Mouse (Mus musculus) midbrain, postnatal 0 days (tissue): ENCODE measurements around the gene Ufd1. TPM values are rescaled to one million over a fixed set of nuclear protein-coding genes. Genes with fewer than 3 reads are reported as not detected.
A peak's percentile ranks its signal among the peaks of the same experiment; 100 is the strongest.

Experiments used
- ATAC-seq: fragments of 200-750 bp; cut with Nextera tagmentation; 2 replicates; pipeline ENCODE4 v1.8.0; 2017; ENCODE audit warnings: moderate number of reproducible peaks, mild to moderate bottlenecking, moderate TSS enrichment, moderate library complexity; ENCODE audit not compliant: low FRiP score
- DNase-seq: peaks from one replicate; pipeline ENCODE4 v3.0.0-alpha.2; 2015; ENCODE audit warnings: low spot score
- H3K27ac ChIP-seq: fragments of 300-500 bp; sonication (generic); 2 replicates; pipeline ENCODE4 v1.5.1; 2014; ENCODE audit warnings: low read depth, mild to moderate bottlenecking, low read length, mixed read lengths
- H3K27me3 ChIP-seq: fragments of 300-500 bp; sonication (generic); 2 replicates; pipeline ENCODE4 v1.6.1; 2014; ENCODE audit warnings: low read length, control low read depth, mixed read lengths; ENCODE audit not compliant: insufficient read depth
- H3K36me3 ChIP-seq: fragments of 300-500 bp; sonication (generic); 2 replicates; pipeline ENCODE4 v1.6.1; 2014; ENCODE audit warnings: low read length, control low read depth, mixed read lengths; ENCODE audit not compliant: insufficient read depth
- H3K4me1 ChIP-seq: fragments of 300-500 bp; sonication (generic); 2 replicates; pipeline ENCODE4 v1.6.1; 2014; ENCODE audit warnings: mild to moderate bottlenecking, control low read depth, antibody characterized with exemption, low read length, mixed read lengths; ENCODE audit not compliant: insufficient read depth
- H3K4me2 ChIP-seq: fragments of 300-500 bp; sonication (generic); 2 replicates; pipeline ENCODE4 v1.6.1; 2014; ENCODE audit warnings: low read depth, mild to moderate bottlenecking, low read length, mixed read lengths; ENCODE audit not compliant: poor library complexity, severe bottlenecking
- H3K4me3 ChIP-seq: fragments of 300-500 bp; sonication (generic); 2 replicates; pipeline ENCODE4 v1.5.1; 2014; ENCODE audit warnings: low read depth, mild to moderate bottlenecking, low read length, moderate library complexity
- H3K9ac ChIP-seq: fragments of 300-500 bp; sonication (generic); replicated peaks from 2 replicates; pipeline ENCODE4 v1.6.1; 2014; ENCODE audit warnings: mild to moderate bottlenecking, low read length, moderate library complexity, mixed read lengths; ENCODE audit not compliant: poor library complexity, severe bottlenecking
- H3K9me3 ChIP-seq: fragments of 300-500 bp; sonication (generic); 2 replicates; pipeline ENCODE4 v1.6.1; 2016; ENCODE audit warnings: low read length, control low read depth
- CTCF ChIP-seq: IDR thresholded peaks from 2 replicates; pipeline ENCODE4 v1.5.1; 2016; ENCODE audit warnings: antibody characterized with exemption, mild to moderate bottlenecking
- WGBS: fragments of 180-500 bp; shearing (Covaris S2); extraction: QIAGEN DNeasy Blood & Tissue Kit; methylation state at CpG from one replicate; pipeline ENCODE4 v1.1.7; 2014; 5-methylcytosine and 5-hydroxymethylcytosine counted together
- polyA plus RNA-seq: library from polyadenylated mRNA; unstranded; fragments of >200 nt; fragmentation: Nextera tagmentation; extraction: Ambion mirVana; gene quantifications from 2 replicates; pipeline ENCODE4 v1.2.1, GENCODE M21; 2015
- total RNA-seq: library from RNA; depleted of rRNA; stranded (reverse); fragments of >200 nt; gene quantifications from 2 replicates; pipeline ENCODE4 v1.2.3, GENCODE M21; 2014; rRNA removed

The Ufd1 gene
- total RNA-seq = 58.1 and 60.9 TPM in 2 replicates
- 115 and 116 TPM in 2 replicates for polyA plus RNA-seq

DNA sequence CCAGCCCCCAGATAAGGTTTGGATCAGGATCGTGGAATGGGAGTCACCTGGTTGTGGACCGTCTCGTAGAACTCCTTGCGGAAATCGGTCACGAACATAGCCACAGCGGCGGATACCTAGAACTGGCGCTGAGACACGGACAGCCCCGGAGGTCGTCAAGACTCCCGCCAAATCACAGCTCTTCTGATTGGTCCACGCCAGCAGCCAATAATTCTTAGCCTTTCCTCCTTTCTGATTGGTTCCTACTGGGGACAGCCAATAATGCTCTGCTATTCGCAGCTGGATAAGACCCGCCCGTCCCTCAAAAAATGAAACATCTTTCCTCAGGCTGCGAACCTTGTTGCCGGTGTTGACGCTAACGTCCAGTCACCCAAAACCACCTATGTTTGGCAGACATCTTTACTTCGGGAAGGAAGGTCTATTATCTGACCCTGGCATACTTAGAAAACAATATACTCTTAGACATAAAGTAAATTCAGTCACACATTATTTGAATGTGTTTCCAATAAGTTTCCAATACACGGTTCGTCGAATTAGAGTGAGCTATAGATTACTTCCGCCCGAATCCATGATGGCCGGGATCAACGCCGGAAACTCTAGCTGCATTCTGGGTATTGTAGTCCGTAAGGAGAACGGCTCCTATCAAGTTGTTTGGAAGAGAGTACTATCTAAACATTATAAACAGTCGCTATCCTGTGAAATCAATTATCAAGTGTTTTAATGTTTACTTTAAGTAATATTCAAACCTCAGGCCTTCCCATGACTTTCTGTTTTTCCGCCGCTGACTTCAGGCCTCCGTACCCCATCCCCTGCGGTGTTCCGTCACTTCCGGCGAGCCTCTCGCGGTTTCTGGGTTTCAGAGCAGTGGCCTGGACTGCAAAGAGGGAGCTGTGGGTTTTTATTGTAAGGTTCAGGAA lies at the start of gene Ufd1, which contains the start of gene Cdc45:
TSS of gene Ufd1 (plus strand) at position 312 of the 917 bp plus-strand sequence.
TSS of gene Cdc45 (minus strand) at position 520 of the 917 bp plus-strand sequence.
- Histone ChIP-seq H3K9me3 (no peaks in the 10 kb centered on the region), H3K27ac (peak within 1 kb of the TSS; percentile 65), H3K27me3 (no peaks in the 10 kb centered on the region), H3K4me2 (peak within 1 kb of the TSS; percentile 88), H3K9ac (peak within 1 kb of the TSS; percentile 83), H3K4me3 (peak within 1 kb of the TSS; percentile 87), H3K36me3 (peaks cover 13% of the 10 kb centered on the region; the same call in 1 of the 2 replicates), H3K4me1 (peaks cover 10% of the 10 kb centered on the region)
- WGBS = under 1% methylated on average over 42 of the region's 42 CpGs
- peak; percentile 97 for ATAC-seq
- peak; percentile 98 for DNase-seq
- no peak for TF ChIP-seq CTCF

DNA sequence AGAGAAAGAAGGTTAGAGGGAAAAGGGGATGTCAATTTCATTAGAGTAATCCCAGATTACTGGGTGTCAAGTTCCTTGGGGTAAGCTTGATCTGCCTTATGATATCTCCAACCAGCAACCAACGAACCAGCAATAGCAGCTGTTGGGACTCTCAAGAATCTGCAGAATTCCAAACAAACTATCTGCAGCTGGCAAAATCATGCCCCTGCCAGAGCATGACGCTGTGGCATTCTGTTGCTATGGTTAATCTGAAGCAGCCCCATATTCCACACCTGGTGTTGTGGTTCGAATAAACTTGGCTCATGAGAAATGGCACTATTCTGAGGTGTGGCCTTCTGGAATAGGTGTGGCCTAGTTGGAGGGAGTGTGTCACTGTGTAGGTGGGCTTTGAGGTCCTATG lies 48.6 kb upstream of the Ufd1 start:
- H3K9ac ChIP-seq = no peak overlapping the region
- H3K4me2 ChIP-seq = no peak overlapping the region
- WGBS = 78% methylated on average over 3 of the region's 3 CpGs
- H3K9me3 ChIP-seq = no peaks in the 10 kb centered on the region
- ATAC-seq (no peak), DNase-seq (no peak)
- TF ChIP-seq CTCF = no peak
- no peak overlapping the region for H3K4me3 ChIP-seq
- no peaks in the 10 kb centered on the region for H3K4me1 ChIP-seq
- no peaks in the 10 kb centered on the region for H3K36me3 ChIP-seq
- H3K27ac ChIP-seq = no peak overlapping the region
- no peaks in the 10 kb centered on the region for H3K27me3 ChIP-seq

DNA sequence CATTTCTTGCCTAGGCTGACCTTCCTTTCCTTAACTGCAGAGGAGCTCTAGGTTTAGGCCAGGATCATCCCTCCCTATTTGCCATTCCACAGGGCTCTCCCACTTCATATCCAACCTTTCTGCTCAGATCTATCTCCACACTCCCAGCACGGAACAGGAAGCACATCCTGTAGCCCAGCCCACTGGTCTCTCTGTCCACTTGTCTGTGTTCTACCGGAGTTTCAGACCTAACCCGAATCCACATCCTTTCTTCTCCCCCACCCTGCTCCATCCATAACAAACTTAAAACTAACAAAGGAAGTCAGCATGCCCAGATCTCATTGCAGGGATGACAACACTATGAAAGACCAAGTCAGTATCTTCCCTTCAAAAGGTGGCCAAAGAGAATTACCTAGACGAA lies 45.2 kb upstream of the Ufd1 start:
- Histone ChIP-seq H3K27me3 (no peaks in the 10 kb centered on the region), H3K4me1 (no peaks in the 10 kb centered on the region), H3K9me3 (no peaks in the 10 kb centered on the region), H3K4me3 (no peak overlapping the region), H3K4me2 (no peak overlapping the region), H3K36me3 (no peaks in the 10 kb centered on the region), H3K27ac (no peak overlapping the region), H3K9ac (no peak overlapping the region)
- 82% methylated on average over 4 of the region's 4 CpGs for WGBS
- ATAC-seq (no peak), DNase-seq (no peak)
- no peak for TF ChIP-seq CTCF

DNA sequence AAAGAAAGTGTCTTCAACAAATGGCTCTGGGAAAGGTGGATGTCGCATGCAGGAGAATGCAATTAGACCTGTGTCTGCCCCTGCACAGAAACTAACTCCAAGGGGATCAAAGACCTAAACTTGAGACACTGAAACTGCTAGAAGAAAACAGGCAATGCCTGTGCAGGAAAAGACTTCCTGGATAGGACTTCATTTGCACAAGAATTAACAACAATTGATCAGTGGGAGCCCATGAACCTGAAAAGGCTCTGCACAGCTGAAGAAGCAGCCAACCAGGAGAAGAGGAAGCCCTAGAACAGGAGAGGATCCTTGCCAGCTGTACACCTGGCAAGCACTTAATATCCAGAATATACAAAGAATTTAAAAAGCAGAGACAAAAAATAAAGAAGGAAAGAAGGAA lies 42.1 kb upstream of the Ufd1 start:
- H3K4me3 ChIP-seq = no peak overlapping the region
- 53% methylated on average over 1 of the region's 1 CpGs for WGBS
- TF ChIP-seq CTCF = no peak
- no peak overlapping the region for H3K9ac ChIP-seq
- H3K4me1 ChIP-seq = no peaks in the 10 kb centered on the region
- H3K27ac ChIP-seq = no peak overlapping the region
- no peak overlapping the region for H3K4me2 ChIP-seq
- no peaks in the 10 kb centered on the region for H3K9me3 ChIP-seq
- no peak for ATAC-seq
- no peak for DNase-seq
- no peaks in the 10 kb centered on the region for H3K36me3 ChIP-seq
- H3K27me3 ChIP-seq = no peaks in the 10 kb centered on the region; the same call in 1 of the 2 replicates

DNA sequence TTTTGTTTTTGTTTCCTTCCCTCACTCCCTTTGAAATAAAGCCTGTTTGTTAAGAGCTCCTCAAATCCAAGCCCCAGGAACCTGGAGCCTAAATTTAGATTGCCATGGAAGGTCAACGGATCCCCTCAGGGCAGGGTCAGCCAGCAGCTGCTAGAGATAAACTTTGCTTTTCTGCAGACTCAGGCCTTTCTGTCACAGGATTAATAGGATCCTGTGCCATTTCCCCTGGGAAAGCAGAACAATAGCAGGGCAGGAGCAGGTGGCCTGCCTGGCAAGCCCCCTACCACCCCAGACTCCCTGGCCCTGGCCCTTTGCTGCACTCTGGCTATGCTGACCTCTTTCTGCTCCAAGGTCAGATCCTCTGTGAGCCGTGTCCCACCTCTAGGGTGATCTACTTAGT lies 37.6 kb upstream of the Ufd1 start:
- H3K27me3 ChIP-seq = peaks cover 37% of the 10 kb centered on the region
- TF ChIP-seq CTCF = no peak
- H3K4me1 ChIP-seq = peaks cover 4% of the 10 kb centered on the region; the same call in 1 of the 2 replicates
- no peaks in the 10 kb centered on the region for H3K9me3 ChIP-seq
- no peak overlapping the region for H3K4me3 ChIP-seq
- H3K9ac ChIP-seq = no peak overlapping the region
- WGBS = 13% methylated on average over 2 of the region's 2 CpGs
- no peak overlapping the region for H3K4me2 ChIP-seq
- no peaks in the 10 kb centered on the region for H3K36me3 ChIP-seq
- ATAC-seq (no peak), DNase-seq (no peak)
- H3K27ac ChIP-seq = no peak overlapping the region
